Mouse (Mus musculus): ENCODE data around the gene Sqstm1. TPM values are rescaled to one million over a fixed set of nuclear protein-coding genes. Genes with fewer than 3 reads are reported as not detected.

Sqstm1 gene
- polyA plus RNA-seq, 1 experiment from 2014 or later, result 239 TPM

DNA sequence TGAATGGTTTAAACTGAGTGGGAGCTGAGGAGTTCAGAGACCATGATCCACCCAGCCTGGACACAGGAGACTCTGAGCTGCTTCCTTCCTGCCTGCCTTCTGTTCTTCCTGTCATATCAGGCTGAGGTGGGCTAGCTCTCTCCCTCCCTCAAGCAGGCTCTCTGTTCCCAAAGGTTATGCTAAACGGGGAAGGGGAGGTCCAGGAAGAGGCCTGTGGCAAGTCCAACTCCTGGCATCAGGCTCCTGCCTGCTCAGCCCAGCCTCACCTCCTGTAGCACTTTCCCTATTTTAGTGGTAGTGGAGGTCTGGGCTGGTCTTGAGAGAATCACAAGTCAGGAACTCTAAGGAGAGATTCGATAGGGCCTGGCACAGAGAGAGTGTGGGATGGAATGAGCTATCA lies 15.8 kb upstream of the Sqstm1 start:
- peaks cover 25% of the 10 kb centered on the region for H3K4me1 ChIP-seq (ENCODE audit: control insufficient read depth, insufficient read depth, low read length)
- peak overlapping the region; percentile 49; the same call in 1 of the 2 replicates for H3K27ac ChIP-seq (replicated peaks; ENCODE audit: low read depth, low read length)
- peaks cover 5% of the 10 kb centered on the region for H3K36me3 ChIP-seq (ENCODE audit: control insufficient read depth, insufficient read depth, low read length)
- ATAC-seq (ENCODE audit: low read depth), result no peak
- no peak for DNase-seq (ENCODE audit: low spot score)
- H3K9me3 ChIP-seq (ENCODE audit: control insufficient read depth, low read length), result no peaks in the 10 kb centered on the region
- H3K9ac ChIP-seq (ENCODE audit: low read depth, low read length), result peak overlapping the region; percentile 96
- H3K27me3 ChIP-seq (replicated peaks; ENCODE audit: control insufficient read depth, insufficient read depth, low read length), result no peaks in the 10 kb centered on the region
- peak overlapping the region; percentile 83 for H3K4me3 ChIP-seq (ENCODE audit: low read depth, low read length)
- peak overlapping the region; percentile 88 for H3K4me2 ChIP-seq (ENCODE audit: low read depth, low read length)
- 36% methylated on average over 2 of the region's 2 CpGs for WGBS

DNA sequence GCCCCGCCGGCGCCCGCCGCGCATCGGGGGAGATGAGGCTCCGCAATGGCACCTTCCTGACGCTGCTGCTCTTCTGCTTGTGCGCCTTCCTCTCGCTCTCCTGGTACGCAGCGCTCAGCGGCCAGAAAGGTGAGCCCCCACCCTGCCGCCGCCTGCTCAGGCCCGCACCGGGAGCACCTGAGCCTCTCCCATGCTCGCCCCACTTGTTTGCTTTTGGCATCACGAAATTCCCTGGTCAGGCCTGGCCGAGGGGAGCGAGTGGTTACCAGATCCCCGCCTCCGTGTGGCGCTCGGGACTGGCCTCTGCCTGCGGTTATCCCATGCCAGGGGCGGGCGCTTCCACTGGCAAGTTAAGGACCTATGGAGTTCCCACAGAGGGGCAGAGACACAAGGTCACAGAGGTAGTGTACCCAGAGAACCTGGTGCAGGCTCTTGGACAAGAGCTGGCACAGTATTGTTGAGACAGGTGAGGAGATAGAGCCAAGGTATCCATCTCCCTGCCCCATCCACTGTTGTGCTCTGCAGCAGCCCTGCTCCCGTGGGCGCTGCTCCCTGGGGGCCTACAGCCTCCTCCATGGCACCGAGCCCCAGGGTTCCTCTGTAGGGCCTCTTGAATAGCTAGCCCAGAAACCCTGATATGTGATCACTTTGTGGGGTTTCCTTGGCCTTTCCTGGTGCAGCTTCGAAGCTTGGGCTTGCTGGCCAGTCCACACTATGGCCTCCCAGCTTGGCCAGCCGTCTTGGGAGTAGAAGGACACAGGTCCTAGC lies 15.2 kb upstream of the Sqstm1 start:
- peak overlapping the region; percentile 83 for H3K4me3 ChIP-seq (ENCODE audit: low read depth, low read length)
- H3K9me3 ChIP-seq (ENCODE audit: control insufficient read depth, low read length), result no peaks in the 10 kb centered on the region
- no peaks in the 10 kb centered on the region for H3K27me3 ChIP-seq (replicated peaks; ENCODE audit: control insufficient read depth, insufficient read depth, low read length)
- peaks cover 3% of the 10 kb centered on the region; the same call in 1 of the 2 replicates for H3K36me3 ChIP-seq (ENCODE audit: control insufficient read depth, insufficient read depth, low read length)
- 6% methylated on average over 18 of the region's 34 CpGs for WGBS
- peak overlapping the region; percentile 96 for H3K9ac ChIP-seq (ENCODE audit: low read depth, low read length)
- H3K4me2 ChIP-seq (ENCODE audit: low read depth, low read length), result peak overlapping the region; percentile 88
- peaks cover 22% of the 10 kb centered on the region for H3K4me1 ChIP-seq (ENCODE audit: control insufficient read depth, insufficient read depth, low read length)
- peak overlapping the region; percentile 80 for H3K27ac ChIP-seq (replicated peaks; ENCODE audit: low read depth, low read length)
- DNase-seq (ENCODE audit: low spot score) (peak; percentile 37), ATAC-seq (ENCODE audit: low read depth) (peak; percentile 13)

DNA sequence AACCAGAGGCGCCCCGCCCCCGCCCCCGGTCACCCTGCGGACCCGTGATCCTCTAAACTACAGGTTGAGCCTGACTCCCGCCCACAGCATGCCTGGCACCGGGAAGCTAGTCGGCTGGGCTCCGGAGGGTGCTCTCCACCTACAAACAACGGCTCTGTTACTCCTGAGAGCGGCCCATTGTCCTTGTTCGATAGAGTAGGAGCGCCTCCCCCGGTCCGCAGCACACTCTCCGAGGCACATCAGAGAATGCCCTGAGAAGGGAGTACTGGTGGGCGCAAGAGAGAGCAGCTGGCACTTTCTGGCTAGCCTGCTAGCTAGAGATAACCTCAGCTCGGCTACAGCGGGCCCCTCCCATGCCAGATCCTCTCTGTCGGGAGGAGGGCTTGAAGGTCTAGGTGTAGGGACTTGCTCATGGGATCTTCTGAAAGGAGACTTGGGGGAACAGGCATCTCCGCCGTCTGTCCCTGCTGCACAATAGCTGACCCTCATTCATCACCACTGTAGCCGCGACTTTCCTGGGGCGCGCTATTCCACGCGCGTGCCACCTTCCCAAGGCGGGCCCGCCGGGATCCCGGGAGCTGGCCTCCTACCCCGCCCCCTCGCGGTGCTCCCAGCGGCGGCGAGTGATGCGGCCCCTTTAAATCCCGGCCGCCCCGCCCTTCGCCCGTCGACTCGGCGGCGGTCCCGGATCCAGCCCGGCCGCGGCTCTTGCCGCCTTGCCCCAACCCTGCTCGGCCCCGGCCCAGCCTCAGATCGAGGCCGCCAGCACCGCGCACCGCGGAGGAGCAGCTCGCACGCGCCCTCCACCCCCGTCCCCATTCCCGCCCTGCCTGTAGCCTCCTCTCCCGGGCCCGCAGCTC lies 14.3 kb upstream of the Sqstm1 start:
- no peaks in the 10 kb centered on the region for H3K27me3 ChIP-seq (replicated peaks; ENCODE audit: control insufficient read depth, insufficient read depth, low read length)
- H3K4me2 ChIP-seq (ENCODE audit: low read depth, low read length), result peak overlapping the region; percentile 88
- H3K27ac ChIP-seq (replicated peaks; ENCODE audit: low read depth, low read length), result peak overlapping the region; percentile 80
- peak; percentile 85 for ATAC-seq (ENCODE audit: low read depth)
- peak; percentile 89 for DNase-seq (ENCODE audit: low spot score)
- peaks cover 20% of the 10 kb centered on the region for H3K4me1 ChIP-seq (ENCODE audit: control insufficient read depth, insufficient read depth, low read length)
- H3K36me3 ChIP-seq (ENCODE audit: control insufficient read depth, insufficient read depth, low read length), result no peaks in the 10 kb centered on the region
- no peaks in the 10 kb centered on the region for H3K9me3 ChIP-seq (ENCODE audit: control insufficient read depth, low read length)
- under 1% methylated on average over 37 of the region's 70 CpGs for WGBS
- H3K4me3 ChIP-seq (ENCODE audit: low read depth, low read length), result peak overlapping the region; percentile 83
- peak overlapping the region; percentile 96 for H3K9ac ChIP-seq (ENCODE audit: low read depth, low read length)

DNA sequence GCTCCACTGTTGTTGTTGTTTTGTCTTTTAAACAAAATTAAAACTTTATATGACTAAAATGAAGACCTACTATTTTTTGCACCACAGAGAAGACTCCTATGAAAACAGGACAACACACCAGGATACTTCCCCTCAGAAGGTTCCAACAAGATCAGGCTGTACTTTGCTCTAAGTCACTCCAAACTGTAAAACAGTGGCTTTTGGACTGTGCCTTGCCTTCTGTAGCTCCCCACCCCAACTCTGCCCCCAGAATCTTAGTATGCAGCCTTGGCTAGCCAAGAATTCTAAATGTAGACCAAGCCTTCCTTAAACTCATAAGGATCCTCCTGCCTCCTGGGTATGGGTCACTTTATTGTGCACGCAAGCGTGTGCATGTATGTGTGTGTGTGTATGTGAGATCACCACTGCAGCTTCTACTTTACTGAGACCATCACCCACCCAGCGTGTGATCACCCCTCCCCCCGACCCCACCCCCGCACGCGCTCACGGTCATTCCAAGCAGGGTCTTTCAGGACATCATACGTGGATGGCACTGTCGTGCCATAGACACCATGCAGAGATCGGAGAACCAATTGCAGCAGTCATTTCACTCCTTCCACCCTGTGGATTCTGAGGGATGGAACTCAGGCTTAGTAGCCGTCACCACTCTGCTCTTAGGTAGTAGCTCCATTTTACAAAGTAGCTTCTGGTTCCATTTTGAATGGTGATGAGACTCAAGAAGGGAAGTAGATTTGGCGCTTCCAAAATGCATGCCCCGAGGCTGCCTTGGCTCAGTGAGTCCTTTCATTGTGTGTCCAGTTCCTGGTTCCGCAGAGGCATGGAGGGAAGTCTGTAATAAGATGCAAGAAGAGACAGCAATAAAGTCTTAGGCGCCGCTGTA lies 13.4 kb upstream of the Sqstm1 start:
- Histone ChIP-seq H3K4me3 (ENCODE audit: low read depth, low read length) (peak overlapping the region; percentile 83), H3K9me3 (ENCODE audit: control insufficient read depth, low read length) (no peaks in the 10 kb centered on the region), H3K9ac (ENCODE audit: low read depth, low read length) (peak overlapping the region; percentile 96), H3K4me1 (ENCODE audit: control insufficient read depth, insufficient read depth, low read length) (peaks cover 20% of the 10 kb centered on the region), H3K36me3 (ENCODE audit: control insufficient read depth, insufficient read depth, low read length) (no peaks in the 10 kb centered on the region), H3K27me3 (replicated peaks; ENCODE audit: control insufficient read depth, insufficient read depth, low read length) (no peaks in the 10 kb centered on the region), H3K4me2 (ENCODE audit: low read depth, low read length) (peak overlapping the region; percentile 88), H3K27ac (replicated peaks; ENCODE audit: low read depth, low read length) (peak overlapping the region; percentile 80)
- ATAC-seq (ENCODE audit: low read depth) (no peak), DNase-seq (ENCODE audit: low spot score) (no peak)
- 10% methylated on average over 17 of the region's 17 CpGs for WGBS

DNA sequence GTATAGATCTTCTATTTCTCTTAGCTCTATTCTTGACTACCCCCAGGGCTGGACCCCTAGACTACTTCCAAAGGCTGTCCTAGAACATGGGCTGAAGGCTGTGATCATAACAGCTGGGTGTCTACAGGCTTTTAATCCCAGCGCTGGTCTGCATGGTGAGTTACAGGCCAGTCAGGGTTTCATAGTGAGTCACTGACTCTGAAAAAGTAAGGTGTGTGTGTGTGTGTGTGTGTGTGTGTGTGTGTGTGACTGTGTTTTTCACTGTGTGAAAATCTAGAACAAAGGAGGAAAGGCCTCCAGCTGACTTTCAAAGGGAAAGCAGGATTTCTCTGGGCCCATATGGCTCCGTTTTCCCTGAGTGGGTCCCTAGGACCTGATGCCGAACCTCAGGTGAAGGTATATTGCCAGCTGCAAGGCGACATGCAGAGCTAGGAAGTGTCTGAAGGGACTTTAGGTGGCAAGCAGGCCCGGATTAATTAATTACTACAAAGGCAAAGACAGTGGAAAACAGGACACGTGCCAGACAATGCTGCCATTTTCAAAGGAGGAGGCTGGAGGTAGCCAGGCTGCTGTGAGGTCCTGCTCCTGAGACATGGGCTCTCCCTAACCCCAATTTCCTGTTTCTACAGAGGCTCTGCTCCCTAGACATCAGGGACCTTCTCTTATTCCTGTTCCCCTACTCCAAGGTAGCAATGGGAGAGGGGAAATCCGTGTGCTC lies 12.1 kb upstream of the Sqstm1 start:
- no peak for ATAC-seq (ENCODE audit: low read depth)

DNA sequence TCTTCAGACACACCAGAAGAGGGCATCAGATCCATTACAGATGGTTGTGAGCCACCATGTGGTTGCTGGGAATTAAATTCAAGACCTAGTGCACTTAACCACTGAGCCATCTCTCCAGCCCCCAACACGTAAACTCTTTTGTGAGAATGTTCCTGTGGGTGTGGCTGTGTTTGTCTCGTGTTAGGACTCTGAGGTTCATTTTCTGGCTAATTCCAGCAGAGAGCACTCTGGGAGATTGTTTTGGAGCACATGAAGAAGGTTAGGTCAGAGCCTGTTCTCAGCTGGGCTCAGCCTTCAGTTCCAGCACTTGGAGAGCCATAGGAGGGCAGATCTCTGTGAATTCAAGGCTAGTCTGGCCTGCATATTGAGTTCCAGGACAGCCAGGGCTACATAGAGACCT lies 9.2 kb upstream of the Sqstm1 start:
- DNase-seq (ENCODE audit: low spot score), result no peak
- WGBS, result 49% methylated on average over 2 of the region's 2 CpGs

More for the DNA sequence above, 12.1 kb upstream of the Sqstm1 start:
- peaks cover 19% of the 10 kb centered on the region for H3K4me1 ChIP-seq (ENCODE audit: control insufficient read depth, insufficient read depth, low read length)
- no peaks in the 10 kb centered on the region for H3K9me3 ChIP-seq (ENCODE audit: control insufficient read depth, low read length)
- WGBS, result 55% methylated on average over 7 of the region's 7 CpGs
- H3K27ac ChIP-seq (replicated peaks; ENCODE audit: low read depth, low read length), result no peak overlapping the region
- no peak overlapping the region for H3K9ac ChIP-seq (ENCODE audit: low read depth, low read length)
- DNase-seq (ENCODE audit: low spot score), result no peak
- no peaks in the 10 kb centered on the region for H3K27me3 ChIP-seq (replicated peaks; ENCODE audit: control insufficient read depth, insufficient read depth, low read length)
- H3K4me3 ChIP-seq (ENCODE audit: low read depth, low read length), result no peak overlapping the region
- no peaks in the 10 kb centered on the region for H3K36me3 ChIP-seq (ENCODE audit: control insufficient read depth, insufficient read depth, low read length)
- H3K4me2 ChIP-seq (ENCODE audit: low read depth, low read length), result no peak overlapping the region

DNA sequence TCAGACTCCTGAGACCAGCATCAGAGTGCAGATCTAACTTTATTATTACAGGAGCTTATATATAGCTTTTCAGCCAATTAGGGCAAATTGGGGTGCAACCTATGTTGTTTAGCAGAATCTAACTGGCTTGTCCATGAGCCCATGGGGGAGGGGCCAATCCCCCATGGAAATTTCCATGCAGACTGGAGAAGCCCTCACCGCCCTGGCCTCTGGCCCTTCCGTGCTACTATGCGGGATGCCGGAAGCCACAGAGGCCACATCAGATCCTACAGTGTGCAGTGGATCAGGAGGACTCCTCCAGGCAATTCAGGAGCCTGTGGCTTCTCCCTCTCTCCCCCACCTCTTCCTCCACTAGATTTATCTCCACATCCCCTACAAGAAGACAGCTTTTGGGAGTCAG lies 7.2 kb upstream of the Sqstm1 start:
- no peak for ATAC-seq (ENCODE audit: low read depth)
- DNase-seq (ENCODE audit: low spot score), result no peak

More for the DNA sequence above, 9.2 kb upstream of the Sqstm1 start:
- no peaks in the 10 kb centered on the region for H3K9me3 ChIP-seq (ENCODE audit: control insufficient read depth, low read length)
- no peaks in the 10 kb centered on the region for H3K36me3 ChIP-seq (ENCODE audit: control insufficient read depth, insufficient read depth, low read length)
- no peak overlapping the region for H3K27ac ChIP-seq (replicated peaks; ENCODE audit: low read depth, low read length)
- H3K27me3 ChIP-seq (replicated peaks; ENCODE audit: control insufficient read depth, insufficient read depth, low read length), result no peaks in the 10 kb centered on the region
- H3K4me1 ChIP-seq (ENCODE audit: control insufficient read depth, insufficient read depth, low read length), result peaks cover 4% of the 10 kb centered on the region; the same call in 1 of the 2 replicates
- H3K4me3 ChIP-seq (ENCODE audit: low read depth, low read length), result no peak overlapping the region
- no peak overlapping the region for H3K9ac ChIP-seq (ENCODE audit: low read depth, low read length)
- no peak for ATAC-seq (ENCODE audit: low read depth)
- no peak overlapping the region for H3K4me2 ChIP-seq (ENCODE audit: low read depth, low read length)

More for the DNA sequence above, 7.2 kb upstream of the Sqstm1 start:
- Histone ChIP-seq H3K9me3 (ENCODE audit: control insufficient read depth, low read length) (no peaks in the 10 kb centered on the region), H3K27ac (replicated peaks; ENCODE audit: low read depth, low read length) (no peak overlapping the region), H3K36me3 (ENCODE audit: control insufficient read depth, insufficient read depth, low read length) (no peaks in the 10 kb centered on the region), H3K4me1 (ENCODE audit: control insufficient read depth, insufficient read depth, low read length) (peaks cover 4% of the 10 kb centered on the region; the same call in 1 of the 2 replicates), H3K4me3 (ENCODE audit: low read depth, low read length) (no peak overlapping the region), H3K27me3 (replicated peaks; ENCODE audit: control insufficient read depth, insufficient read depth, low read length) (no peaks in the 10 kb centered on the region), H3K4me2 (ENCODE audit: low read depth, low read length) (no peak overlapping the region), H3K9ac (ENCODE audit: low read depth, low read length) (no peak overlapping the region)
- 75% methylated on average over 4 of the region's 4 CpGs for WGBS
